ENCODE assay signal across 15 mouse cellular contexts in the genomic region with DNA sequence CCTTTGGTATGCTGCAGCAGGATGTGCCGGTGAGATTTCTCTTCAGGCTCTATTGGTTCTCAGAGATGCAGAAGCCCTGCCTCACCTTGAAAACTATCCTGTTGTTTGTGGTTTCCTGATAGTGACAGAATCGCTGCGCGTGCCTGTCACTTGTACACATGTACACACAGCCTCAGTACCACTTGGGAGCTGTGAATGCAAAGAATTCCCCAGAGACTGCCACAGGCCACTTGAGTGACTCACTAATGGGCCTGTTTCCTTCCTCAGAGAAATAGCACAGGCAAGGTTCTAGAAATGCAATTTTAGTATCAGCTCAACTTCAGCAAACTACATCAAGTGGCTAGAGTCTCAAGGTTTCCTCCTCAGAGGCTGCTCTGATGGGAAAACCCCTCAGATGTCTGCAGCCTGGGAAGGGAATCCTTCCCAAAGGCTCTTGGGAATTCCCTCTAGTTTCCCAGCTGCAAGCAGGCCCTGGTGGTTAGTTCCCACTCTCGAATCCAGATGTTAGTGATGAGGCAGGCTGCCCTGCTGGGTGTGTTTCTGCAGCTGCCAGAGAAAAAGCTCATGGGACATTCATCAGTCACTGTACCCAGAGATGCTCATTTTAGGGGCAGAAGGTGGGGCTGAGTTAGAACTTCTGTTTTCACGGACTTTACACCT.
DNase-seq lines count a peak whose midpoint lies in the region; ATAC-seq and TF ChIP-seq lines count a peak whose summit lies in the region.
"Had no signal": no experiment of that assay in that cellular context is flagged by ENCODE, and none has a peak within 500 bp of the region (broad histone marks: within the 10 kb centered on the region; RNA-seq: fewer than 3 reads in every experiment).

No protein-coding gene starts in this region.

- no peaks in the 10 kb centered on the region for H3K36me3 ChIP-seq in embryonic facial prominence, embryonic 11.5 days (replicated peaks; ENCODE audit: control insufficient read depth, insufficient read depth, low read depth, low read length)
- no peaks in the 10 kb centered on the region for H3K36me3 ChIP-seq in embryonic facial prominence, embryonic 10.5 days (replicated peaks)
- H3K36me3 ChIP-seq in kidney, postnatal 0 days (ENCODE audit: insufficient read depth, low read length), result no peaks in the 10 kb centered on the region
- H3K36me3 ChIP-seq in kidney, embryonic 16.5 days (ENCODE audit: insufficient read depth, low read length), result no peaks in the 10 kb centered on the region
- H3K36me3 ChIP-seq in limb, embryonic 12.5 days, result no peaks in the 10 kb centered on the region
- H3K36me3 ChIP-seq: limb, embryonic 15.5 days; stomach, embryonic 15.5 days had no signal

- H3K4me1 ChIP-seq in embryonic facial prominence, embryonic 11.5 days (ENCODE audit: control insufficient read depth, insufficient read depth, low read length), result no peaks in the 10 kb centered on the region
- H3K4me1 ChIP-seq in embryonic facial prominence, embryonic 10.5 days, result peaks cover 37% of the 10 kb centered on the region
- H3K4me1 ChIP-seq in kidney, postnatal 0 days (replicated peaks; ENCODE audit: insufficient read depth, low read length), result no peaks in the 10 kb centered on the region
- H3K4me1 ChIP-seq in kidney, embryonic 16.5 days (ENCODE audit: insufficient read depth, low read length), result peaks cover 9% of the 10 kb centered on the region; the same call in 1 of the 2 replicates
- H3K4me1 ChIP-seq in limb, embryonic 12.5 days (replicated peaks), result peaks cover 45% of the 10 kb centered on the region
- H3K4me1 ChIP-seq: megakaryocyte, embryonic 14.5 days; stomach, embryonic 15.5 days had no signal

- WGBS in embryonic facial prominence, embryonic 11.5 days, result 69% methylated on average over 6 of the region's 6 CpGs
- WGBS in embryonic facial prominence, embryonic 10.5 days, result 82% methylated on average over 6 of the region's 6 CpGs
- WGBS in kidney, postnatal 0 days, result 65% methylated on average over 6 of the region's 6 CpGs
- WGBS in kidney, embryonic 16.5 days, result 70% methylated on average over 6 of the region's 6 CpGs
- whole genome bisulfite sequencing in limb, embryonic 12.5 days, result 68% methylated on average over 6 of the region's 6 CpGs

- peak; percentile 32 for DNase-seq in embryonic facial prominence, embryonic 11.5 days (ENCODE audit: low spot score)
- no peak for DNase-seq in embryonic facial prominence, embryonic 10.5 days (ENCODE audit: low spot score)
- peak; percentile 5 for DNase-seq in kidney, postnatal 0 days (ENCODE audit: low spot score)
- peak; percentile 8 for DNase-seq in adipocyte (ENCODE audit: low spot score)
- DNase-seq: cerebellum, adult 18-20 months; liver, postnatal 0 days; right cerebral cortex, postnatal 25 days had no signal

- no peak overlapping the region for H3K4me2 ChIP-seq in embryonic facial prominence, embryonic 11.5 days (ENCODE audit: low read depth, low read length)
- no peak overlapping the region for H3K4me2 ChIP-seq in kidney, postnatal 0 days (ENCODE audit: low read length)
- H3K4me2 ChIP-seq in kidney, embryonic 16.5 days (replicated peaks; ENCODE audit: low read depth, low read length), result no peak overlapping the region
- no peak overlapping the region for H3K4me2 ChIP-seq in limb, embryonic 12.5 days
- H3K4me2 ChIP-seq: forebrain, embryonic 13.5 days; limb, embryonic 15.5 days; stomach, embryonic 15.5 days had no signal

- ATAC-seq in embryonic facial prominence, embryonic 11.5 days (replicated peaks; ENCODE audit: insufficient number of reproducible peaks, low FRiP score, low TSS enrichment, low read depth), result no peak
- no peak for ATAC-seq in kidney, postnatal 0 days (replicated peaks; ENCODE audit: low FRiP score, low read depth)
- ATAC-seq in kidney, embryonic 16.5 days (ENCODE audit: low FRiP score, low TSS enrichment), result no peak
- no peak for ATAC-seq in limb, embryonic 12.5 days (ENCODE audit: insufficient number of reproducible peaks, insufficient read depth, low FRiP score, low TSS enrichment, low read depth)
- ATAC-seq in granulocyte monocyte progenitor cell, adult 5-6 weeks (replicated peaks; ENCODE audit: poor library complexity, severe bottlenecking), result no peak
- no peak for ATAC-seq in megakaryocyte, adult 5-6 weeks (ENCODE audit: poor library complexity, severe bottlenecking)
- ATAC-seq: forebrain, embryonic 13.5 days; liver, postnatal 0 days had no signal

- no peak overlapping the region for H3K9ac ChIP-seq in embryonic facial prominence, embryonic 11.5 days (replicated peaks; ENCODE audit: low read length)
- H3K9ac ChIP-seq in kidney, postnatal 0 days (ENCODE audit: low read depth, low read length), result no peak overlapping the region
- H3K9ac ChIP-seq in kidney, embryonic 16.5 days (replicated peaks; ENCODE audit: low read length), result no peak overlapping the region
- H3K9ac ChIP-seq in limb, embryonic 12.5 days (replicated peaks), result no peak overlapping the region
- H3K9ac ChIP-seq: forebrain, embryonic 13.5 days; limb, embryonic 15.5 days; liver, postnatal 0 days; stomach, embryonic 15.5 days had no signal

- H3K4me3 ChIP-seq in embryonic facial prominence, embryonic 11.5 days (ENCODE audit: low read depth, low read length), result no peak overlapping the region
- no peak overlapping the region for H3K4me3 ChIP-seq in embryonic facial prominence, embryonic 10.5 days
- no peak overlapping the region for H3K4me3 ChIP-seq in kidney, postnatal 0 days (replicated peaks; ENCODE audit: low read depth, low read length)
- no peak overlapping the region for H3K4me3 ChIP-seq in kidney, embryonic 16.5 days (ENCODE audit: low read length)
- H3K4me3 ChIP-seq in limb, embryonic 12.5 days (replicated peaks), result no peak overlapping the region
- H3K4me3 ChIP-seq: forebrain, embryonic 13.5 days; limb, embryonic 15.5 days; megakaryocyte, embryonic 14.5 days; stomach, embryonic 15.5 days had no signal

- H3K27ac ChIP-seq in embryonic facial prominence, embryonic 11.5 days (replicated peaks; ENCODE audit: low read depth, low read length), result no peak overlapping the region
- no peak overlapping the region for H3K27ac ChIP-seq in embryonic facial prominence, embryonic 10.5 days (replicated peaks)
- no peak overlapping the region for H3K27ac ChIP-seq in kidney, postnatal 0 days
- H3K27ac ChIP-seq in kidney, embryonic 16.5 days (ENCODE audit: low read length), result no peak overlapping the region
- H3K27ac ChIP-seq in limb, embryonic 12.5 days, result 0 out of 2 replicates have a peak overlapping the region, but pooled peaks have one; percentile 1
- H3K27ac ChIP-seq: forebrain, embryonic 13.5 days; limb, embryonic 15.5 days; stomach, embryonic 15.5 days had no signal

- TF ChIP-seq CTCF in kidney, postnatal 0 days (IDR thresholded peaks at IDR 0.05; ENCODE audit: low read depth), result no peak

- H3K9me3 ChIP-seq in embryonic facial prominence, embryonic 11.5 days (replicated peaks; ENCODE audit: control insufficient read depth, low read length), result no peaks in the 10 kb centered on the region
- no peaks in the 10 kb centered on the region for H3K9me3 ChIP-seq in embryonic facial prominence, embryonic 10.5 days
- no peaks in the 10 kb centered on the region for H3K9me3 ChIP-seq in kidney, postnatal 0 days (replicated peaks; ENCODE audit: low read length)
- H3K9me3 ChIP-seq in kidney, embryonic 16.5 days (ENCODE audit: low read length), result no peaks in the 10 kb centered on the region
- H3K9me3 ChIP-seq in limb, embryonic 12.5 days, result no peaks in the 10 kb centered on the region
- H3K9me3 ChIP-seq: forebrain, embryonic 13.5 days; limb, embryonic 15.5 days; stomach, embryonic 15.5 days had no signal

- no peaks in the 10 kb centered on the region for H3K27me3 ChIP-seq in embryonic facial prominence, embryonic 11.5 days (ENCODE audit: control insufficient read depth, insufficient read depth, low read length)
- no peaks in the 10 kb centered on the region for H3K27me3 ChIP-seq in embryonic facial prominence, embryonic 10.5 days (replicated peaks; ENCODE audit: low read depth, poor library complexity, severe bottlenecking)
- no peaks in the 10 kb centered on the region for H3K27me3 ChIP-seq in kidney, postnatal 0 days (ENCODE audit: insufficient read depth, low read length)
- no peaks in the 10 kb centered on the region for H3K27me3 ChIP-seq in kidney, embryonic 16.5 days (ENCODE audit: insufficient read depth, low read length)
- no peaks in the 10 kb centered on the region for H3K27me3 ChIP-seq in limb, embryonic 12.5 days
- H3K27me3 ChIP-seq: forebrain, embryonic 13.5 days; limb, embryonic 15.5 days; megakaryocyte, embryonic 14.5 days; stomach, embryonic 15.5 days had no signal
